Mouse (Mus musculus): ENCODE data around the gene Hoxc13. TPM values are rescaled to one million over a fixed set of nuclear protein-coding genes. Genes with fewer than 3 reads are reported as not detected.

Hoxc13 gene
- polyA plus RNA-seq, 1 experiment = 8.2 TPM

- TF ChIP-seq FOSL1 (IDR thresholded peaks at IDR 0.05; ENCODE audit: insufficient read depth, low read length, poor library complexity, severe bottlenecking) (no peak), MYOD1 (IDR thresholded peaks at IDR 0.05; ENCODE audit: control insufficient read depth, insufficient read length, low read depth) (no peak), CTCF (IDR thresholded peaks at IDR 0.05; ENCODE audit: control insufficient read depth, insufficient read depth, insufficient read length) (no peak), USF1 (IDR thresholded peaks at IDR 0.05; ENCODE audit: low read depth) (no peak), CEBPB (IDR thresholded peaks at IDR 0.05; ENCODE audit: low read depth) (no peak), MAX (IDR thresholded peaks at IDR 0.05) (no peak), MYOG (IDR thresholded peaks at IDR 0.05; ENCODE audit: control insufficient read depth, extremely low read depth, insufficient read length) (no peak)
- Histone ChIP-seq H3K79me2 (ENCODE audit: control insufficient read depth, insufficient read depth) (no peaks in the 10 kb centered on the region), H3K4me3 (ENCODE audit: insufficient read depth, poor library complexity, severe bottlenecking) (no peak overlapping the region), H3K79me3 (ENCODE audit: low read depth) (no peaks in the 10 kb centered on the region), H3ac (ENCODE audit: control insufficient read depth, insufficient read length, low read depth) (no peak overlapping the region), H3K36me3 (ENCODE audit: control insufficient read depth, insufficient read depth) (no peaks in the 10 kb centered on the region), H3K27me3 (ENCODE audit: control insufficient read depth, insufficient read depth, insufficient read length) (no peaks in the 10 kb centered on the region)
These were observed 13.5 kb downstream of the Hoxc13 start for GRCm38 (mm10) chr15:102934438-102934837.

DNA sequence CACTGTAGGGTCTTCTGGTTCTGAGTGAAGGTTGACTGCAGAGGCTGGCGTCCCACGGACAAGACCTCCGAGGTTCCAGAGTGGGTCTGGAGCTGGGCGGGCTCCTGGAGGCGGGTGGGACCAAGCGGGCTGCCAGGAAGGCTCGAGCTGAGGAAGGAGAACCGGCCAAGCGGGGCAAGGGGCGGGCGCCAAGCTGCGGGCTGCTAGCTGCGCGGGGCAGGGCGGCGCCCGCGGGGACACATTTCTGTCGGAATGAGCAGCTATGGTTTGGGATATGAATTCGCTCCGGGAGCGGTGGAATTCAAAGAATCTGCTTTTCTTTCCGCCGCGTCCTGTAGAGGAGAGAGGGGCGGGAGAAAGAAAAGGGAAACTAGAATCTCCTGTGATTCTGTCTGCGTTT lies 14.0 kb downstream of the Hoxc13 start:
- Histone ChIP-seq H3K79me3 (ENCODE audit: low read depth) (no peaks in the 10 kb centered on the region), H3K27me3 (ENCODE audit: control insufficient read depth, insufficient read depth, insufficient read length) (no peaks in the 10 kb centered on the region), H3ac (ENCODE audit: control insufficient read depth, insufficient read length, low read depth) (no peak overlapping the region), H3K36me3 (ENCODE audit: control insufficient read depth, insufficient read depth) (no peaks in the 10 kb centered on the region), H3K4me3 (ENCODE audit: insufficient read depth, poor library complexity, severe bottlenecking) (no peak overlapping the region), H3K79me2 (ENCODE audit: control insufficient read depth, insufficient read depth) (no peaks in the 10 kb centered on the region)
- TF ChIP-seq CEBPB (IDR thresholded peaks at IDR 0.05; ENCODE audit: low read depth) = no peak
- no peak for TF ChIP-seq MYOD1 (IDR thresholded peaks at IDR 0.05; ENCODE audit: control insufficient read depth, insufficient read length, low read depth)
- TF ChIP-seq MAX (IDR thresholded peaks at IDR 0.05) = no peak
- TF ChIP-seq USF1 (IDR thresholded peaks at IDR 0.05; ENCODE audit: low read depth) = no peak

- TF ChIP-seq USF1 (IDR thresholded peaks at IDR 0.05; ENCODE audit: low read depth) (peak; percentile 86), MAX (IDR thresholded peaks at IDR 0.05) (no peak)
- Histone ChIP-seq H3K27me3 (ENCODE audit: control insufficient read depth, insufficient read depth, insufficient read length) (no peaks in the 10 kb centered on the region), H3K4me3 (ENCODE audit: insufficient read depth, poor library complexity, severe bottlenecking) (no peak within 1 kb of the TSS), H3K79me3 (ENCODE audit: low read depth) (no peaks in the 10 kb centered on the region), H3K36me3 (ENCODE audit: control insufficient read depth, insufficient read depth) (no peaks in the 10 kb centered on the region), H3K79me2 (ENCODE audit: control insufficient read depth, insufficient read depth) (no peaks in the 10 kb centered on the region), H3ac (ENCODE audit: control insufficient read depth, insufficient read length, low read depth) (no peak within 1 kb of the TSS)
These were observed 15.5 kb downstream of the Hoxc13 start, which contains the start of gene Hoxc12 for GRCm38 (mm10) chr15:102936279-102936972. Gene Hoxc12, plus strand, starts transcription at chr15:102936757.

DNA sequence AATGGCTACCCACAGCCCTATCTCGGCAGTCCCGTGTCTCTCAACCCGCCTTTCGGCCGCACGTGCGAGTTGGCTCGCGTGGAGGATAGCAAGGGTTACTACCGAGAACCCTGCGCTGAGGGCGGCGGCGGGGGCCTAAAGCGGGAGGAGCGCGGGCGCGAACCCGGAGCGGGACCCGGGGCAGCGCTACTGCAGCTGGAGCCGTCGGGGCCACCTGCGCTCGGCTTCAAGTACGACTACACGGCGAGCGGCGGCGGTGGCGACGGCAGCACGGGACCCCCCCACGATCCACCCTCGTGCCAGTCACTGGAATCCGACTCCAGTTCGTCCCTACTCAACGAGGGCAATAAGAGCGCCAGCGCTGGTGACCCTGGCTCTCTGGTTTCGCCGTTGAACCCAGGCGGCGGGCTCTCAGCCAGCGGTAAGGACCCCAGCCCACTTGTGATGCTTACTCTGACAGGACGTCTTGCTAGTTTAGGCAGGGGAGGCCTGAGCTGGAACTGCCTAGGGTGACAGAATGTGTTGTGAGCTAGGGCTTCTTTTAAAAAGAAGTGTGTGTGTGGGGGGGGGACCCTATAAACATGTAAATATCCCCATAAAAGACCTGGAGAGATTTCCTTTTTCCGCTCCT lies 16.2 kb downstream of the Hoxc13 start:
- TF ChIP-seq FOSL1 (IDR thresholded peaks at IDR 0.05; ENCODE audit: insufficient read depth, low read length, poor library complexity, severe bottlenecking) = no peak
- TF ChIP-seq MAX (IDR thresholded peaks at IDR 0.05) = no peak
- no peak for TF ChIP-seq MYOD1 (IDR thresholded peaks at IDR 0.05; ENCODE audit: control insufficient read depth, insufficient read length, low read depth)
- no peak for TF ChIP-seq MYOG (IDR thresholded peaks at IDR 0.05; ENCODE audit: control insufficient read depth, extremely low read depth, insufficient read length)
- Histone ChIP-seq H3K79me2 (ENCODE audit: control insufficient read depth, insufficient read depth) (no peaks in the 10 kb centered on the region), H3K79me3 (ENCODE audit: low read depth) (no peaks in the 10 kb centered on the region), H3K36me3 (ENCODE audit: control insufficient read depth, insufficient read depth) (no peaks in the 10 kb centered on the region), H3K27me3 (ENCODE audit: control insufficient read depth, insufficient read depth, insufficient read length) (no peaks in the 10 kb centered on the region), H3ac (ENCODE audit: control insufficient read depth, insufficient read length, low read depth) (no peak overlapping the region), H3K4me3 (ENCODE audit: insufficient read depth, poor library complexity, severe bottlenecking) (no peak overlapping the region)

- Histone ChIP-seq H3K79me3 (ENCODE audit: low read depth) (no peaks in the 10 kb centered on the region), H3K79me2 (ENCODE audit: control insufficient read depth, insufficient read depth) (no peaks in the 10 kb centered on the region), H3K36me3 (ENCODE audit: control insufficient read depth, insufficient read depth) (no peaks in the 10 kb centered on the region), H3ac (ENCODE audit: control insufficient read depth, insufficient read length, low read depth) (no peak overlapping the region), H3K4me3 (ENCODE audit: insufficient read depth, poor library complexity, severe bottlenecking) (no peak overlapping the region), H3K27me3 (ENCODE audit: control insufficient read depth, insufficient read depth, insufficient read length) (no peaks in the 10 kb centered on the region)
- TF ChIP-seq MYOD1 (IDR thresholded peaks at IDR 0.05; ENCODE audit: control insufficient read depth, insufficient read length, low read depth) (no peak), MAX (IDR thresholded peaks at IDR 0.05) (no peak), MYOG (IDR thresholded peaks at IDR 0.05; ENCODE audit: control insufficient read depth, extremely low read depth, insufficient read length) (no peak), CEBPB (IDR thresholded peaks at IDR 0.05; ENCODE audit: low read depth) (no peak), USF1 (IDR thresholded peaks at IDR 0.05; ENCODE audit: low read depth) (no peak), CTCF (IDR thresholded peaks at IDR 0.05; ENCODE audit: control insufficient read depth, insufficient read depth, insufficient read length) (no peak), FOSL1 (IDR thresholded peaks at IDR 0.05; ENCODE audit: insufficient read depth, low read length, poor library complexity, severe bottlenecking) (no peak)
These were observed 18.6 kb downstream of the Hoxc13 start for GRCm38 (mm10) chr15:102939256-102940155.

All from C2C12 (cell line).